Mouse (Mus musculus) G1E-ER4 (cell line): ENCODE results near the gene Msx2. TPM values are rescaled to one million over a fixed set of nuclear protein-coding genes. Genes with fewer than 3 reads are reported as not detected.

Source experiments
- GATA1 ChIP-seq: IDR thresholded peaks from one replicate; pipeline ENCODE4 v1.8.0; 2012; ENCODE audit warnings: low read length, inconsistent platforms
- polyA plus RNA-seq: library from polyadenylated mRNA; stranded (reverse); fragments of >175 nt; gene quantifications from 2 replicates; pipeline ENCODE4 v1.2.3, GENCODE M21; 2012

Gene Msx2
- polyA plus RNA-seq, 1 experiment = not detected

- no peak for TF ChIP-seq GATA1
These were observed 29.3 kb downstream of the Msx2 start for GRCm38 (mm10) chr13:53443602-53444001.

- no peak for TF ChIP-seq GATA1
These were observed 30.5 kb downstream of the Msx2 start for GRCm38 (mm10) chr13:53442168-53442980.

- no peak for TF ChIP-seq GATA1
These were observed 31.4 kb downstream of the Msx2 start for GRCm38 (mm10) chr13:53441307-53442028.

GRCm38 (mm10) chr13:53439957-53440356, 32.9 kb downstream of the Msx2 start:
- TF ChIP-seq GATA1 = no peak

GRCm38 (mm10) chr13:53426507-53426906, 46.4 kb downstream of the Msx2 start:
- no peak for TF ChIP-seq GATA1

- TF ChIP-seq GATA1 = no peak
These were observed 51.7 kb downstream of the Msx2 start for GRCm38 (mm10) chr13:53421189-53421588.

- TF ChIP-seq GATA1 = no peak
These were observed 52.1 kb downstream of the Msx2 start for GRCm38 (mm10) chr13:53420741-53421140.

- no peak for TF ChIP-seq GATA1
These were observed 53.2 kb downstream of the Msx2 start for GRCm38 (mm10) chr13:53419681-53420080.

- TF ChIP-seq GATA1 = no peak
These were observed 55.2 kb downstream of the Msx2 start for GRCm38 (mm10) chr13:53417701-53418100.

Other genes starting within 250 kb of the Msx2 start
- gene Ror2, start 186.9 kb downstream of the Msx2 start, polyA plus RNA-seq = not detected in 2 replicates
- 3.7 and 4.1 TPM in 2 replicates for gene Sptlc1, start 95.7 kb downstream of the Msx2 start, polyA plus RNA-seq